Mouse (Mus musculus) hindbrain, embryonic 11.5 days (tissue): ENCODE results near the gene Vgll4. TPM values are rescaled to one million over a fixed set of nuclear protein-coding genes. Genes with fewer than 3 reads are reported as not detected.

Experiments
- ATAC-seq: fragments of 200-750 bp; cut with Nextera tagmentation; 2 replicates; pipeline ENCODE4 v1.8.0; 2017; ENCODE audit warnings: mild to moderate bottlenecking, moderate TSS enrichment, moderate library complexity; ENCODE audit not compliant: low FRiP score
- DNase-seq: peaks from one replicate; pipeline ENCODE4 v3.0.0-alpha.2; 2015; ENCODE audit warnings: low spot score
- H3K27ac ChIP-seq: fragments of 300-500 bp; sonication (generic); 2 replicates; pipeline ENCODE4 v1.5.1; 2014; ENCODE audit warnings: mild to moderate bottlenecking, low read depth, low read length
- H3K27me3 ChIP-seq: fragments of 300-500 bp; sonication (generic); 2 replicates; pipeline ENCODE4 v1.6.1; 2014; ENCODE audit warnings: mild to moderate bottlenecking, low read length, moderate library complexity, mixed read lengths; ENCODE audit not compliant: control insufficient read depth, insufficient read depth
- H3K36me3 ChIP-seq: fragments of 300-500 bp; sonication (generic); 2 replicates; pipeline ENCODE4 v1.6.1; 2014; ENCODE audit warnings: mild to moderate bottlenecking, low read length, moderate library complexity, mixed read lengths; ENCODE audit not compliant: control insufficient read depth, insufficient read depth
- H3K4me1 ChIP-seq: fragments of 300-500 bp; sonication (generic); replicated peaks from 2 replicates; pipeline ENCODE4 v1.6.1; 2014; ENCODE audit warnings: low read length, mixed read lengths; ENCODE audit not compliant: control insufficient read depth, insufficient read depth
- H3K4me2 ChIP-seq: fragments of 300-500 bp; sonication (generic); replicated peaks from 2 replicates; pipeline ENCODE4 v1.6.1; 2014; ENCODE audit warnings: mild to moderate bottlenecking, low read depth, low read length
- H3K4me3 ChIP-seq: fragments of 300-500 bp; sonication (generic); 2 replicates; pipeline ENCODE4 v1.5.1; 2014; ENCODE audit warnings: low read depth, low read length
- H3K9ac ChIP-seq: fragments of 300-500 bp; sonication (generic); 2 replicates; pipeline ENCODE4 v1.6.1; 2014; ENCODE audit warnings: low read depth, low read length
- H3K9me3 ChIP-seq: fragments of 300-500 bp; sonication (generic); 2 replicates; pipeline ENCODE4 v1.6.1; 2016; ENCODE audit warnings: low read length; ENCODE audit not compliant: control insufficient read depth
- WGBS: fragments of 180-500 bp; shearing (Covaris S2); extraction: QIAGEN DNeasy Blood & Tissue Kit; methylation state at CpG from one replicate; pipeline ENCODE4 v1.1.7; 2014; 5-methylcytosine and 5-hydroxymethylcytosine counted together
- polyA plus RNA-seq: library from polyadenylated mRNA; unstranded; fragments of >200 nt; fragmentation: Nextera tagmentation; extraction: Ambion mirVana; gene quantifications from 2 replicates; pipeline ENCODE4 v1.2.1, GENCODE M21; 2014

Vgll4 gene
- polyA plus RNA-seq, 1 experiment from 2014 or later, result 59.3 TPM

GRCm38 (mm10) chr6:114840012-114840411, 129.8 kb downstream of the Vgll4 start:
- no peak overlapping the region for H3K4me2 ChIP-seq
- no peaks in the 10 kb centered on the region for H3K36me3 ChIP-seq
- no peak overlapping the region for H3K9ac ChIP-seq
- H3K27me3 ChIP-seq, result no peaks in the 10 kb centered on the region
- ATAC-seq (no peak), DNase-seq (no peak)
- H3K27ac ChIP-seq, result no peak overlapping the region
- H3K4me1 ChIP-seq, result 0 out of 2 replicates have a peak, but pooled peaks cover 6% of the 10 kb centered on the region
- H3K4me3 ChIP-seq, result no peak overlapping the region
- 94% methylated on average over 7 of the region's 7 CpGs for WGBS
- no peaks in the 10 kb centered on the region for H3K9me3 ChIP-seq

GRCm38 (mm10) chr6:114838872-114839271, 130.9 kb downstream of the Vgll4 start:
- ATAC-seq (no peak), DNase-seq (no peak)
- Histone ChIP-seq H3K27ac (no peak overlapping the region), H3K27me3 (no peaks in the 10 kb centered on the region), H3K4me3 (no peak overlapping the region), H3K4me1 (0 out of 2 replicates have a peak, but pooled peaks cover 9% of the 10 kb centered on the region), H3K9me3 (no peaks in the 10 kb centered on the region), H3K36me3 (no peaks in the 10 kb centered on the region), H3K9ac (no peak overlapping the region), H3K4me2 (no peak overlapping the region)
- WGBS, result 91% methylated on average over 4 of the region's 4 CpGs

GRCm38 (mm10) chr6:114836433-114836832, 133.4 kb downstream of the Vgll4 start:
- no peak overlapping the region for H3K27ac ChIP-seq
- no peak for ATAC-seq
- WGBS, result 85% methylated on average over 3 of the region's 3 CpGs
- H3K4me3 ChIP-seq, result no peak overlapping the region
- H3K27me3 ChIP-seq, result no peaks in the 10 kb centered on the region
- H3K36me3 ChIP-seq, result no peaks in the 10 kb centered on the region
- 0 out of 2 replicates have a peak, but pooled peaks cover 8% of the 10 kb centered on the region for H3K4me1 ChIP-seq
- no peak for DNase-seq
- no peak overlapping the region for H3K4me2 ChIP-seq
- no peak overlapping the region for H3K9ac ChIP-seq
- no peaks in the 10 kb centered on the region for H3K9me3 ChIP-seq

- ATAC-seq (no peak), DNase-seq (no peak)
- Histone ChIP-seq H3K27ac (no peak overlapping the region), H3K9ac (no peak overlapping the region), H3K4me1 (0 out of 2 replicates have a peak, but pooled peaks cover 5% of the 10 kb centered on the region), H3K27me3 (no peaks in the 10 kb centered on the region), H3K36me3 (no peaks in the 10 kb centered on the region), H3K9me3 (no peaks in the 10 kb centered on the region), H3K4me2 (no peak overlapping the region), H3K4me3 (no peak overlapping the region)
- 93% methylated on average over 1 of the region's 1 CpGs for WGBS
Observed at GRCm38 (mm10) chr6:114835752-114836151, 134.0 kb downstream of the Vgll4 start.

GRCm38 (mm10) chr6:114835344-114835743, 134.4 kb downstream of the Vgll4 start:
- Histone ChIP-seq H3K36me3 (no peaks in the 10 kb centered on the region), H3K4me1 (0 out of 2 replicates have a peak, but pooled peaks cover 3% of the 10 kb centered on the region), H3K4me3 (no peak overlapping the region), H3K9me3 (no peaks in the 10 kb centered on the region), H3K27me3 (no peaks in the 10 kb centered on the region), H3K9ac (no peak overlapping the region), H3K27ac (no peak overlapping the region), H3K4me2 (no peak overlapping the region)
- DNase-seq (no peak), ATAC-seq (no peak)
- 79% methylated on average over 7 of the region's 7 CpGs for WGBS

GRCm38 (mm10) chr6:114833791-114834346, 135.9 kb downstream of the Vgll4 start:
- H3K9me3 ChIP-seq, result no peaks in the 10 kb centered on the region
- no peak overlapping the region for H3K4me3 ChIP-seq
- ATAC-seq, result no peak
- no peak overlapping the region for H3K4me2 ChIP-seq
- H3K9ac ChIP-seq, result no peak overlapping the region
- WGBS, result 55% methylated on average over 4 of the region's 4 CpGs
- no peak overlapping the region for H3K27ac ChIP-seq
- H3K27me3 ChIP-seq, result no peaks in the 10 kb centered on the region
- no peaks in the 10 kb centered on the region for H3K36me3 ChIP-seq
- 0 out of 2 replicates have a peak, but pooled peaks cover 3% of the 10 kb centered on the region for H3K4me1 ChIP-seq
- no peak for DNase-seq

GRCm38 (mm10) chr6:114833058-114833685, 136.6 kb downstream of the Vgll4 start:
- Histone ChIP-seq H3K27me3 (no peaks in the 10 kb centered on the region), H3K9ac (no peak overlapping the region), H3K4me1 (0 out of 2 replicates have a peak, but pooled peaks cover 3% of the 10 kb centered on the region), H3K4me2 (no peak overlapping the region), H3K4me3 (no peak overlapping the region), H3K27ac (no peak overlapping the region), H3K36me3 (no peaks in the 10 kb centered on the region), H3K9me3 (no peaks in the 10 kb centered on the region)
- DNase-seq (no peak), ATAC-seq (no peak)
- 60% methylated on average over 9 of the region's 9 CpGs for WGBS

- Histone ChIP-seq H3K27ac (no peak overlapping the region), H3K36me3 (no peaks in the 10 kb centered on the region), H3K9ac (no peak overlapping the region), H3K4me2 (no peak overlapping the region), H3K27me3 (no peaks in the 10 kb centered on the region), H3K4me1 (0 out of 2 replicates have a peak, but pooled peaks cover 3% of the 10 kb centered on the region), H3K9me3 (no peaks in the 10 kb centered on the region), H3K4me3 (no peak overlapping the region)
- 93% methylated on average over 3 of the region's 3 CpGs for WGBS
- ATAC-seq, result no peak
- DNase-seq, result no peak
Observed at GRCm38 (mm10) chr6:114831807-114832206, 138.0 kb downstream of the Vgll4 start.
